Mouse (Mus musculus) colon, adult 2 months (tissue): Measurements from ENCODE around the gene Selenok. TPM values are rescaled to one million over a fixed set of nuclear protein-coding genes. Genes with fewer than 3 reads are reported as not detected.

Experiments
- polyA plus RNA-seq: library from polyadenylated mRNA; depleted of rRNA; stranded (reverse); fragments of >200 nt; gene quantifications from 2 replicates; pipeline ENCODE4 v1.2.3, GENCODE M21; 2012; rRNA removed

Selenok gene
- 15.1 and 18.9 TPM in 2 replicates for polyA plus RNA-seq

GRCm38 (mm10) chr14:29968075-29968821 lies at the start of gene Selenok:
Gene Selenok (plus strand): TSS chr14:29968308.

GRCm38 (mm10) chr14:29978254-29979204 lies 10.4 kb downstream of the Selenok start, which contains the start of gene Actr8:
Gene Actr8 (plus strand): TSS chr14:29978337.

GRCm38 (mm10) chr14:30008733-30009575 lies 40.8 kb downstream of the Selenok start, which contains the start of the genes Il17rb and Chdh:
Gene Il17rb (minus strand): TSS chr14:30008896.
Gene Chdh (plus strand): TSS chr14:30009023.

Other genes starting within 250 kb of the Selenok start
- 0.27 and 0.41 TPM in 2 replicates for gene Cacna2d3, start 246.4 kb upstream of the Selenok start, polyA plus RNA-seq
- 10.9 and 11.4 TPM in 2 replicates for gene Actr8, start 10.0 kb downstream of the Selenok start, polyA plus RNA-seq
- gene Il17rb, start 40.6 kb downstream of the Selenok start, polyA plus RNA-seq, result 2.2 and 2.7 TPM in 2 replicates
- gene Chdh, start 40.7 kb downstream of the Selenok start, polyA plus RNA-seq, result 42.4 and 46.3 TPM in 2 replicates